ENCODE assay signal across 27 mouse cellular contexts in the genomic region with DNA sequence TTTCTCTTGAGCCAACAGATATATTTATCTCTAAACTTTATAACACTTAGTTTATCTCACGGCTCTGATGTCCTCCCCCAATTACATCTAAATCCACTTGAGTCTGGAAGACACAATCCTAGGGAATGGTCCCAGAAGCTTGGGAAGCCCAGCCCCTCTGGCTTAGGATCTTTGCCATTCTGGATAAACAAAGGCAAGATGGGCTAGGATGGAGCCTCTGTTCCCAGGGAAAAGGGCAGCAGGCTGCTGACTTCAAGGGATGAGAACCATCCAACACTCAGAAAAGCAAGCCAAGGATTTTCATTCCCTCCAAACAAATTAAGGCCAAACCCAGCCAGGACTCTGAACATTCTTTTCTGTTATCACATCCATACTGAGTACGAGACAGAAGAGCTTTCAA. TPM values are rescaled to one million over a fixed set of nuclear protein-coding genes. Genes with fewer than 3 reads are reported as not detected.
"Had no signal": no experiment of that assay in that cellular context is flagged by ENCODE, and none has a peak within 500 bp of the region (broad histone marks: within the 10 kb centered on the region; RNA-seq: fewer than 3 reads in every experiment).

No protein-coding gene starts in this region.

- DNase-seq: forebrain, postnatal 0 days; gastrocnemius, postnatal 14 days; gastrocnemius, postnatal 36 days; heart, adult 11 months; heart, adult 2 months; heart, postnatal 14 days; heart, postnatal 36 days; kidney, adult 11 months; kidney, adult 2 months; kidney, adult 9 months; kidney, postnatal 14 days; kidney, postnatal 36 days; layer of hippocampus, adult 9-11 months; layer of hippocampus, postnatal 36 days; left cerebral cortex, postnatal 4 days had no signal

- H3K27ac ChIP-seq: heart, adult 2 months; heart, embryonic 13.5 days; heart, embryonic 15.5 days; hindbrain, embryonic 13.5 days; hindbrain, embryonic 15.5 days; hindbrain, postnatal 0 days; kidney, embryonic 15.5 days; kidney, postnatal 0 days; limb, embryonic 13.5 days had no signal

- H3K9ac ChIP-seq: forebrain, postnatal 0 days; heart, embryonic 13.5 days; heart, embryonic 15.5 days; hindbrain, embryonic 13.5 days; hindbrain, embryonic 15.5 days; kidney, embryonic 15.5 days; limb, embryonic 13.5 days had no signal

- H3K9me3 ChIP-seq: heart, embryonic 13.5 days; heart, embryonic 15.5 days; hindbrain, embryonic 15.5 days; kidney, embryonic 15.5 days; limb, embryonic 13.5 days had no signal

- H3K4me1 ChIP-seq: heart, embryonic 13.5 days; heart, embryonic 15.5 days; hindbrain, embryonic 13.5 days; hindbrain, embryonic 15.5 days; kidney, embryonic 15.5 days; limb, embryonic 13.5 days had no signal

- H3K4me2 ChIP-seq: heart, embryonic 11.5 days; heart, embryonic 13.5 days; heart, embryonic 15.5 days; hindbrain, embryonic 13.5 days; hindbrain, embryonic 15.5 days; kidney, embryonic 15.5 days; limb, embryonic 13.5 days had no signal

- ATAC-seq: forebrain, postnatal 0 days; hindbrain, postnatal 0 days; intestine, embryonic 16.5 days had no signal

- H3K4me3 ChIP-seq: heart, adult 2 months; heart, embryonic 13.5 days; heart, embryonic 15.5 days; hindbrain, embryonic 13.5 days; hindbrain, embryonic 15.5 days; kidney, embryonic 15.5 days; limb, embryonic 13.5 days had no signal

- H3K27me3 ChIP-seq: heart, embryonic 13.5 days; heart, embryonic 15.5 days; hindbrain, embryonic 13.5 days; hindbrain, embryonic 15.5 days; kidney, embryonic 15.5 days; limb, embryonic 13.5 days had no signal

- H3K36me3 ChIP-seq: heart, embryonic 13.5 days; heart, embryonic 15.5 days; hindbrain, embryonic 13.5 days; hindbrain, embryonic 15.5 days; kidney, embryonic 15.5 days; limb, embryonic 13.5 days had no signal

RNA-seq across cellular contexts. Expression of a gene that starts 51.1 kb away (rescaled TPM):
- total RNA-seq: hematopoietic stem cell, adult 5-6 weeks had no signal
- polyA plus RNA-seq: heart, embryonic 11.5 days; hindbrain, embryonic 11.5 days; hindbrain, embryonic 13.5 days had no signal
